Mouse (Mus musculus): ENCODE results near the gene Syngr2. TPM values are rescaled to one million over a fixed set of nuclear protein-coding genes. Genes with fewer than 3 reads are reported as not detected.

The Syngr2 gene
- total and polyA plus RNA-seq, 3 experiments: 189 to 384 TPM; not detected in 1

DNA sequence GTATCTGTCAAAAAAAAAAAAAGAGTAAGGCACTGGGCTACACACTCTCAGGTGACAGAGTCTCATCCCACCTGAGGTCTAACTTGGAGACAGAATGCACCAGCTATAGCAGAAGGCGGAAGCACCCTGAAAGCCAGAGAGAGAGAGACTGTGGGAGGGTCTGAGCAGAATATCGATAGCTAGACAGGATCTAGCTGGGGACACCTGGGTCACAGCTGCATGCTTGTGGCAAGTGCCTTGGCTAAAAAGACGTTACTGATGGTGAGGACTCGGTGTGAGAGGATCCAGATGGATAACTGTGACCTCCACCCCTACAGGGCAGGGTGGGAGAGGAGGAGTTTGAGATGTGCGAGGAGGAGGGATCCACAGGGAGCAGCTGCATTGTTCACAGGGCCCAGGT is 12.5 kb upstream of the Syngr2 start:
- Histone ChIP-seq H3K4me1 (ENCODE audit: control insufficient read depth in 1 of 2, insufficient read depth in 2 of 2, low read length in 2 of 2) (peaks cover 11 to 27% of the 10 kb centered on the region in 2 experiments), H3K27me3 (ENCODE audit: control insufficient read depth in 1 of 2, insufficient read depth in 2 of 2, low read length in 2 of 2) (no peaks in the 10 kb centered on the region), H3K9ac (ENCODE audit: control insufficient read depth, low read depth, low read length, poor library complexity, severe bottlenecking) (no peak overlapping the region; the same call in 1 of the 2 replicates), H3K79me2 (ENCODE audit: control insufficient read depth, insufficient read depth, low read length, poor library complexity) (no peaks in the 10 kb centered on the region), H3K4me3 (ENCODE audit: control insufficient read depth in 1 of 2, insufficient read depth in 1 of 2, low read depth in 2 of 2, low read length in 2 of 2) (no peak overlapping the region), H3K36me3 (ENCODE audit: control insufficient read depth in 1 of 2, insufficient read depth in 2 of 2, low read length in 2 of 2) (peaks cover 0 to 20% of the 10 kb centered on the region in 2 experiments; a peak in 2 of 4 replicates), H3K9me3 (replicated peaks; ENCODE audit: insufficient read depth, low read length) (no peaks in the 10 kb centered on the region), H3K27ac (ENCODE audit: control insufficient read depth, low read depth, low read length) (0 out of 2 replicates have a peak overlapping the region, but pooled peaks have one; percentile 37)
- DNase-seq (ENCODE audit: low read depth, low spot score): no peak
- no peak for TF ChIP-seq RCOR1 (IDR thresholded peaks at IDR 0.05; ENCODE audit: low read depth, low read length)
- TF ChIP-seq E2F4 (IDR thresholded peaks at IDR 0.05; ENCODE audit: borderline replicate concordance, low read depth, low read length): no peak
- TF ChIP-seq POLR2A (IDR thresholded peaks at IDR 0.05; ENCODE audit: control insufficient read depth in 1 of 2, insufficient read depth in 1 of 2, low read depth in 1 of 2, low read length in 2 of 2, poor library complexity in 1 of 2): no peak
- TF ChIP-seq USF2 (IDR thresholded peaks at IDR 0.05; ENCODE audit: borderline replicate concordance in 1 of 2, insufficient read depth in 1 of 2, low read depth in 1 of 2, low read length in 2 of 2): no peak
- no peak for TF ChIP-seq NELFE (IDR thresholded peaks at IDR 0.05; ENCODE audit: low read depth, low read length)
- TF ChIP-seq MYB (IDR thresholded peaks at IDR 0.05; ENCODE audit: low read depth, low read length): no peak
- no peak for TF ChIP-seq HCFC1 (IDR thresholded peaks at IDR 0.05; ENCODE audit: low read depth, low read length)

DNA sequence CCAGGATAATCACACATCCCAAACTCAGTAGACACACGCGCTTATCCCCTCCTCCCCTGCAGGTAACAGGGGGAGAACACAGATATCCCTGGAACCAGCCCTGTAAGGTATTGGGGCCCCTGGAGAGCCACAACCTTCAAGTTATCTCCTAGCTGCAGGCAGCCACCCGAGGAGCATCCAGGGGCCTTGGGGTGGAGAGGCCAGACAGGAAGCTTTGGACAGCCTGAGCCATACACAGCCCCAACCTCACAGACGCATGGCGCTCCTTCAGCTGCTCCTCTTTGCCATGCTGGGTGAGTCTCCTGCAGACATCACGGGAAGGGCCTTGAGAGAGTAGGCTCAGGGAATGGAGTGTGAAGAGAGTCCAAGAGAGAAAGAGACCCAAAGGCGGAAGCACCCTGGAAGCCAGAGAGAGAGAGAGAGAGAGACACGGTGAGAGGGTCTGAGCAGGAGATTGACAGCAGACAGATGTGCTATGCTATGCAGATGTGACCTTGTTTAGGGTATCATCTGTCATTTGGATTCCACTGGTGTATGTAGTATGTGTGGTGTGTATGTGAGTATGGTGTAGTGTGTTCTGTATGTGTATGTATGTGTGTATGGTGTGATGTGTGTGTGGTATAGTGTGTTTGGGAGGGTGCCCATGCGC is 11.8 kb upstream of the Syngr2 start, which contains the start of gene 6030468B19Rik:
Gene 6030468B19Rik, plus strand, starts transcription at position 150 of the 649 bp plus-strand sequence.
- Histone ChIP-seq H3K36me3 (ENCODE audit: control insufficient read depth in 1 of 2, insufficient read depth in 2 of 2, low read length in 2 of 2) (peaks cover 0 to 20% of the 10 kb centered on the region in 2 experiments; a peak in 2 of 4 replicates), H3K79me2 (ENCODE audit: control insufficient read depth, insufficient read depth, low read length, poor library complexity) (no peaks in the 10 kb centered on the region), H3K4me3 (ENCODE audit: control insufficient read depth in 1 of 2, insufficient read depth in 1 of 2, low read depth in 2 of 2, low read length in 2 of 2) (peak within 1 kb of the TSS; percentile 17 to 18; a peak in 3 of 4 replicates), H3K4me1 (ENCODE audit: control insufficient read depth in 1 of 2, insufficient read depth in 2 of 2, low read length in 2 of 2) (peaks cover 11 to 27% of the 10 kb centered on the region in 2 experiments), H3K27me3 (ENCODE audit: control insufficient read depth in 1 of 2, insufficient read depth in 2 of 2, low read length in 2 of 2) (no peaks in the 10 kb centered on the region), H3K9ac (ENCODE audit: control insufficient read depth, low read depth, low read length, poor library complexity, severe bottlenecking) (peak within 1 kb of the TSS; percentile 23), H3K9me3 (replicated peaks; ENCODE audit: insufficient read depth, low read length) (no peaks in the 10 kb centered on the region), H3K27ac (ENCODE audit: control insufficient read depth, low read depth, low read length) (peak within 1 kb of the TSS; percentile 37)
- DNase-seq (ENCODE audit: low read depth, low spot score): peak; percentile 73
- TF ChIP-seq CTCF (IDR thresholded peaks at IDR 0.05 in 2 of 3, conservative IDR thresholded peaks at IDR 0.05 in 1 of 3; ENCODE audit: control insufficient read depth in 1 of 3, insufficient read depth in 1 of 3, low read depth in 2 of 3, low read length in 3 of 3, poor library complexity in 1 of 3, severe bottlenecking in 1 of 3): no peak
- TF ChIP-seq MYC (IDR thresholded peaks at IDR 0.05; ENCODE audit: low read depth, low read length): peak; percentile 82; the same call in 1 of the 2 replicates
- no peak for TF ChIP-seq BHLHE40 (IDR thresholded peaks at IDR 0.05; ENCODE audit: borderline replicate concordance, low read depth, low read length)
- TF ChIP-seq SMC3 (IDR thresholded peaks at IDR 0.05; ENCODE audit: low read depth, low read length): no peak
- TF ChIP-seq RCOR1 (IDR thresholded peaks at IDR 0.05; ENCODE audit: low read depth, low read length): no peak
- peak; percentile 41 to 78 for TF ChIP-seq EP300 (IDR thresholded peaks at IDR 0.05; ENCODE audit: low read depth in 1 of 2, low read length in 2 of 2)
- no peak for TF ChIP-seq ZKSCAN1 (IDR thresholded peaks at IDR 0.05; ENCODE audit: low read depth, low read length)
- no peak for TF ChIP-seq POLR2AphosphoS2 (IDR thresholded peaks at IDR 0.05; ENCODE audit: low read length)
- TF ChIP-seq ZC3H11A (IDR thresholded peaks at IDR 0.05; ENCODE audit: low read depth, low read length): no peak
- TF ChIP-seq JUND (IDR thresholded peaks at IDR 0.05; ENCODE audit: low read depth, low read length): no peak
- TF ChIP-seq NRF1 (IDR thresholded peaks at IDR 0.05; ENCODE audit: insufficient read depth, low read depth, low read length, poor library complexity, severe bottlenecking): peak; percentile 37; the same call in 1 of the 2 replicates
- TF ChIP-seq GABPA (IDR thresholded peaks at IDR 0.05; ENCODE audit: low read depth, low read length): no peak
- TF ChIP-seq HCFC1 (IDR thresholded peaks at IDR 0.05; ENCODE audit: low read depth, low read length): no peak
- no peak for TF ChIP-seq ETS1 (IDR thresholded peaks at IDR 0.05; ENCODE audit: low read depth, low read length)
- peak; percentile 68; the same call in 1 of the 2 replicates for TF ChIP-seq MAX (IDR thresholded peaks at IDR 0.05; ENCODE audit: low read length)
- TF ChIP-seq POLR2A (IDR thresholded peaks at IDR 0.05; ENCODE audit: control insufficient read depth in 1 of 2, insufficient read depth in 1 of 2, low read depth in 1 of 2, low read length in 2 of 2, poor library complexity in 1 of 2): peak in 1 of 2 experiments; percentile 19; a peak in 1 of 4 replicates
- no peak for TF ChIP-seq UBTF (IDR thresholded peaks at IDR 0.05; ENCODE audit: borderline replicate concordance, insufficient read depth, low read depth, low read length)
- TF ChIP-seq E2F4 (IDR thresholded peaks at IDR 0.05; ENCODE audit: borderline replicate concordance, low read depth, low read length): no peak
- TF ChIP-seq ZMIZ1 (IDR thresholded peaks at IDR 0.05; ENCODE audit: low read depth, low read length): no peak
- peak; percentile 84 for TF ChIP-seq TAL1 (IDR thresholded peaks at IDR 0.05; ENCODE audit: low read length)
- 0 out of 2 replicates have a peak, but pooled peaks have one; percentile 34 for TF ChIP-seq TBP (IDR thresholded peaks at IDR 0.05; ENCODE audit: low read depth, low read length)
- no peak for TF ChIP-seq ZNF384 (IDR thresholded peaks at IDR 0.05; ENCODE audit: low read depth, low read length)
- no peak for TF ChIP-seq KAT2A (conservative IDR thresholded peaks at IDR 0.05; ENCODE audit: low read depth, low read length)
- no peak for TF ChIP-seq CHD2 (IDR thresholded peaks at IDR 0.05; ENCODE audit: low read length)
- no peak for TF ChIP-seq MEF2A (IDR thresholded peaks at IDR 0.05; ENCODE audit: extremely low read depth, insufficient replicate concordance, low read depth, low read length, poor library complexity, severe bottlenecking)
- TF ChIP-seq MYB (IDR thresholded peaks at IDR 0.05; ENCODE audit: low read depth, low read length): no peak

Data from MEL (cell line).